Mouse (Mus musculus): ENCODE data around the gene Eml6.

Eml6 gene

DNA sequence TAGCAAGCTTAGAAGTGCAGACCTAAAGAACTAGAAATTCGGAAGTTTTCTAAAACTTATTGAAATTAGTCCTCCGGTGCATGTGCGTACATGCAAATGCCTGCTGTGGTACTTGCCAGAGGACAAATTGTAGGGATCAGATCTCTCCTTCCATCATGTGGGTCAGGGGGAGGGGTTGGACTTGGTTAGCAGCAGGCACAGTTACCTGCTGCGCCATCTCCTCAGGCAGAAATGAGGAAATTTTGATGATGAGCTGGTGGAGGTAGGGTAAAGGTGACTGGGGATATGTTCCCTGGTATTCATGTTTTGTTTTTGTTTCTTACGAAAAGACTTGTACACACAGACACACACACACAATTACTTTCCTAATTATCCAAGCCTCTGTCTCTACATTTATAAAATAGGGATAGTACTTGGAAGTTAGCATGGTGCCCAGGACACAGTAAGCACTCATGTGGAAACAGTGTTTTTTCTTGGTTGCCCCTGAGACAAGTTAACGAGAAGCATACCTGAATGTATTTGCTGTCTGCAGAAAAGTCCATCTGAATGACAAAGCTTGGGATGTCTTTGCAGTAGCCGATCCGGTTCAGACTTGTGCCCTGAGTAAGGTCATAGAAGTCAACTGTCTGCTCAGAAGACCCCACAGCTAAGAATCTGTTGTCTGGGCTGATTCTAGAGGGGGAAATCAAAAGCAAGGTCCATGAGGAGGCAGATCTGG is 276.9 kb downstream of the Eml6 start:
- DNase-seq: no peak

DNA sequence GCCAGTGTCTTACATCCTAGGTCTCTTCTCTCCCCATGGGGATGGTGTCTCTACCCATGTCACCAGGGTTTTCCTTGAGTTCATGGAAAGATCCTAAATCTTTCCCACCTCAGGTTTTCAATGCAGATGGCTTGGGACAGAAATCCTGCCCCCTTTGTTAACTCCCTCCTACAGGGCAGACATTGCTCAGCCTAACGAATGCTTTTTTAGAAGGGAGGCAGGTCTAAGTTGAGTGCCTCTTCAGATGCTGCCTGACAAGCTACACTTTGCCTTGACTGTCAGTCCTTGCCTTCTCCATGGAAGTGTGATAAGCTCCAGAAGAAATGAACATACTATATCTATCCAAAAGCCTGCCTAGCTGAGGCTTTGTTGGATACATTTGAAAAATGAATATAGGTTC is 278.0 kb downstream of the Eml6 start:
- DNase-seq: no peak

DNA sequence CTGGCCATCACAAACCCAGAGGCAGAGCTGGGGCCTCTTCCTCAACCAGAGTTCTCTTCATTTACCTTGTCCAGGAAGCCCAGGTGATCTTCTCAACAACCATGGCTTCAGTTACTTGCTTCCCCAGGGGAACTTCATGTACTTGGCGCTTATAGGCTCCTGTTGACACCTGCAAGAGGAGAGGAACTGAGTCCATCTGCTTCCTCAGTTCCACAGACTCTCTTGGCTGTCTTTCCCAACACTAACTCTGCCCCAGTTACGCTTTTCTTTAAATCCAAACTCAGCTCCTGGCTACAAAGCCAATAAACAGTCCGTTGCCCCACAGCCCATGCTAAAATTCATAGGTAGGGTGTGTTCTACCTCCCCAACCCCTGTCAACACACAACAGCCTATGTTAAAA is 278.5 kb downstream of the Eml6 start:
- no peak for DNase-seq

DNA sequence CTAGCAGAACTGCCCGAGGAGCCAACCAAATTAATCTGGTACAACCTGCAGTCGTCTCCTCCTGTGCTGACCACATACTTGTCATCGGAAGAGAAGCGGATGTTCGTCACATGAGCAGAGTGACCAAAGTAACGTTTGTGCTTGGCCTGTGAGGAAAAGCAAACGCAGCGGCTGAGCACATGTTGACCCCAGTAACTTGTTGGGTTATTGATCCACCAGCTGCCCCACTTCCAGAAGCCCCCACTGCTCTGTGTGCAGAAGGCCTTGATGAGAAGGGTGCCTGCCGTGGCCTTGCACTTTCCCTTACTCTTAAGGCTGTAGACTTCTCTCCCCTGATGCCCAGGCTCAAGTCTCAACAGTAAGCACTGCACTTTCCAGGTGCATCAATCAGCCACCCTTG is 279.6 kb downstream of the Eml6 start:
- DNase-seq: no peak

DNA sequence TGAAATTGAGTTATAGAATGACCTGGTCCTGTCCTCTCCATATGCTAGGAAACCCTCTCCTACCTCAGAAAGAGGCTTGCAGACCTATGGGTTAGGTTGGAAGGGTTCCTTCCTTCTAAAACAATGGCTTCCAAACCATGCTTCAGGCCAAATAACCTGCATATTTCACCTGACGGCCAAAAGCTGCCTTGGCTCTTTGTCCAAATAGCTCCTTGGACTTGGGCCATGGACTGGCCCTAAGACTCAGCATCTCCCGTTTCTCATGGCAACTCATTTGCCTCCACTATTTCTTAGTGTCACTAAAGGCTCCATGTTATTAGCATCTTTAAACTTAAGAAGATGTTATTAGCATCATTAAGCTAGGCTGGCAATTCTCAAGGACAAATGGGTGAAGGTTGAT is 280.3 kb downstream of the Eml6 start:
- no peak for DNase-seq

DNA sequence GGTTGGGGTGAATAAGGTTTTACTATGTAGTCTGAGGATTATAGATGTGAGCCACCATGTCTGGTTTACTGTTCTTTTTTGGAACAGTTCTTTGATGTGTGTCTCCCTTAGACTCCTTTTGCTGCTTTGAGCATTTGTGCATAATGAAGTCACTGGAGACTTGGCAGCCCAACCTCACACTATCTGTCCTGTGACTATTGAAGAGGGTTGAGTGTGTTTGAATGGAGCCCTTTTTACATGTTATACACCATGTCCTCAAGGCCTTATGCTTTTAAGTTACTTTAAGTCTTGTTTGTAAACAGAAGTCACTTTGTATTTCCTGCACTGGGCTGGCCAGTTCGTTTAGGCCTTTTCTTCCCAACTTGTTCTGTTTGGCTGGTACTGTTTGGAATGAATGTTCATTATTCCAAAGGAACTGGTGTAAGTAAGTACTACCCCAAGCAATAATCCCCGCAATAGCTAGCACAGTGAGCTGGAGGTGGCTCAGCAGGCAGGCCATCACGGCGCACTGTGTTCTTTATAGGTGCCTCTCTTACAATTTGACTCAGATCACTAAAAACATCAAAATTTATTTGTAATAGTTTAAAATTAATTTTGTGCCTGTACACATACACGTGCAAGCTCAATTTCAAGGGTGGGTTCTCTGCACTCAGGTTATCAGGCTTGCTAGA is 280.9 kb downstream of the Eml6 start:
- DNase-seq: no peak

DNA sequence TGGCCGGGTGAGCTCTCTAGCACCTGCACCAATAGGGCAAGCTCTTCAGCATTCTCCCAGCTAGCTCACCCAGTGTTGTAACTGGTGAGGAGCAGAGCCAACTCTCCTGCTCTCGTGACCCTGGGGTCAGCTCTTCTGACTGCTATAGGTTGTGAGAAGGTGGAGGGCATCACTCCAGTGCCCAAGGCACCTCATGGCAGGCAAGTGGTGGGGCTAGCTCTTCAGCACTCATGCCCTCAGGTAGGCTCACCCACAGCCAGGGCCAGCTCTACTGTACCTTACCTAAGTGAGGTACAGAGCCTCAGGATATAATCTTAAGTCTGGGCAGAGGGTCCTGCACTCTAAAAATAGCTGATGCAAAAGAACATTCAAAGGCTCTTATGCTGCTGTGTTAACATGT is 286.1 kb downstream of the Eml6 start:
- no peak for DNase-seq

DNA sequence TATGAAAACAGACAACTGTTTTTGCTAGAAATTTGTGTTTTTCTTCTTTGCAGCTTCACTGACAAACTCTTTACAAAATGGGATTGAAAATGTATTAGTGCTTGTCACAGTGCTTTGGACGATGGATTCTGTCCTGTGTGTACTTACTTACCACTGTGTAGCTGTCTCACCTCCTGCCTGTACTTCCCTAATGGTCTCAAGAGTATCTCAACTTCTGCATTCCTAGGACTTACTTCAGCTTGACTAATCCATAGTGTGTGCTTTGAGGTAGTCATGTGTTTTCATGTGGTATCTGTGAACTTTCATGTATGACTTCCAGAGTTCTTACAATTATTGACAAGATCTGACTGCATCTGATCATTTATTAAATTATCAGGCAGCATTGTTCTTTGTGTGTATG is 297.9 kb downstream of the Eml6 start:
- no peak for DNase-seq

DNA sequence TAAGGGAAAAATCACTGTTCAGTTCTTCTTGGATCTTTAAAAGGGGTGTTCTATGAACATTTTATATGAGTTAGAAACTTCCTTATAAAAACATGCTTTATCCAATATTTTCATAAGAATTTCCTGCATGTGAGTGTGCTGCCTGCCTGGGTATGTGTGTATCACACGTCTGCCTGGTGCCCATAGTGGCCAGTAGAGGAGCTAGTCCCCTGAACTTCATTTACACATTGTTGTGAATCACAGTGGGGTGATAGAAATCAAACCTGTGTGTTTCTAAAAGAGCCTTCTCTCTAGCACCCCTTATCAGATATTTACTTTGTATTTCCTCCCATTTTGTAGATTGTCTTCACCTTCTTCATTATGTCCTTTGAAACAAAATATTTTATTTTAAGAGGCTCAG is 300.2 kb downstream of the Eml6 start:
- DNase-seq: no peak

DNA sequence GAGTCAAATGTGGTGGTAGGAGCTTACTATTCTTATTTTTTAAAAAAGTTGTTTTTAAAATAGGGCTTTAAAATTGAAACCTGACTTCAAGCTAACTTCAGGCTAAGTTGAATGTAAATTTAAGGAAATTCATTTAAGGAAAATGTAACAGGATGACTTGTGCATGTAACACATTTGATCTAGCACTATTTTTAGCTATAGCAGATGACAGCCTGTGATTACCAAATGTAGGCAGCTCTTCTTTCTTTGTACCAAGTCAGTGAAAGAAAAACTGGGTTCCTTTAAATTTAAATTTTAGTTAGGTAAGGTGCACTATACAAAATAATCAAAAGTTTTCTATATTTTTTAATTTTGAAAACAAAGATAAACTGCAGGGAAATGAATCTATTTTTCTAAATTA is 300.7 kb downstream of the Eml6 start:
- no peak for DNase-seq

DNA sequence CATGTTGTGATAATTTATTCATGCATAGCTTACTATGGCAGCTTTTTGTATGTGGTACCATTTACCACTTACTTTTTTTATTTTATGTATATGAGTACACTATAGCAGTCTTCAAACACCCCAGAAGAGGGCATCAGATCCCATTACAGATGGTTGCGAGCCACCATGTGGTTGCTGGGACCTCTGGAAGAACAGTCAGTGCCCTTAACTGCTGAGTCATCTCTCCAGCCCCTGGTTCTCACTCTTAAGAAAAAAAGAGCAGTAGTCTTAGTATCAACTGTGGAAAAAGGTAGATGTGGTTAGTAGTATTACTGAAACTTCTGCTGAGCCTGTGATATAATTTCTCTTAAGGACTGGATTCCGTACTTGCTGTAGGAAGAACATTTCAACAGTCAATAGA is 301.6 kb downstream of the Eml6 start:
- no peak for DNase-seq

DNA sequence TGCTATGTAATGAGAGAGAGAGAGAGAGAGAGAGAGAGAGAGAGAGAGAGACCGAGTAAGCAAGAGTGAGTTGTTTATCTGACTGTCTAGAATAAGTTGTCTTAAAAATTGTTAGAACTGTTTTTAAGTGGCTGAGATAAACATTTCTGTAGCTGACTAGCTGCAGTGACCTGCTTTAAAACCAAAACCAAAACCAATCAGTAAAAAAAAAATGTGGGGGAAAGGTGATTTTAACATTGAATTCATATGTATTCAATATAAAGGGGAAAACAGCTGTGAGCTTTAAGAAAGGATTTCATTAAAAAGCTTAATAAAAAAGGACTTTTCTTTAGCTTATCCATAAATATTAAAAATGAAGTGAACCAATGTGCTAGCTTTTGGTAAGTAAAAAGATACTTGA is 306.2 kb downstream of the Eml6 start:
- no peak for DNase-seq

DNA sequence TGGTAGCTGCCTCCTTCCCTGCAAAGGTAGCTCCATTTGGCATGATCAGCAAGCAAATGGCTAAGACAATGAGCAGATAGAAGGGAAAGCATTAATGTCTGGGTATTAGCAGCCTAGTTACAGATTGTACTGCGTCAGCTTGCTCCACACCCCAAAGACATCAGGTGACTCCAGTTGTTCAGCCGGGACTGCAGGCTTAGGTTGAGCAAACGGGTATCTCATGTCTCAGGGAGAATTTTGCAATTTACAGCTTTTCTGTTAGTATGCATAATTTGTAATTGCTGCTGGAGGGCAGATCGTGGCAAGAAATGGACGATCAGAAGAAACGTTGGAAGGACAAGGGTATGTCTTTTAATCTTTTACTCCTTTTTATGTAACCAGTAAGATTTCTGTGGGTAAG is 307.3 kb downstream of the Eml6 start:
- DNase-seq: no peak

DNA sequence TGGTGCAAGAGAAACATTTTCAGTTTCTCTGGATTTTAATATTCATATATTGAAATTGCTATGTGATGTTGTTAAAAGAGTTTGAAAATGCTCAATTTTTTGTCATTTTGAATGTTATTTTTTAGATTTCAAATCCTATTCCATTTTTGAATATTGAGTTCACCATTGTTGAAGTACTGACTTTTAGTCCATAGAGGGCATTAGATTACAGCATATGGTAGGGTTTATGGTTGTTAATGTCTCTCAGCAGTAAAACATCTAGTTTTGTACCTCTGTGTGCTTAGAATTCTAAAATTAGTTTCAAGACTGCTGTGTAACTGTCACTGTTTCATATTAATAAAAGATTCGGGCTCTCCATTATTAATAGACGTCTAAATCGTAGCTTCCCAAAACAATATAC is 310.3 kb downstream of the Eml6 start:
- no peak for DNase-seq

DNA sequence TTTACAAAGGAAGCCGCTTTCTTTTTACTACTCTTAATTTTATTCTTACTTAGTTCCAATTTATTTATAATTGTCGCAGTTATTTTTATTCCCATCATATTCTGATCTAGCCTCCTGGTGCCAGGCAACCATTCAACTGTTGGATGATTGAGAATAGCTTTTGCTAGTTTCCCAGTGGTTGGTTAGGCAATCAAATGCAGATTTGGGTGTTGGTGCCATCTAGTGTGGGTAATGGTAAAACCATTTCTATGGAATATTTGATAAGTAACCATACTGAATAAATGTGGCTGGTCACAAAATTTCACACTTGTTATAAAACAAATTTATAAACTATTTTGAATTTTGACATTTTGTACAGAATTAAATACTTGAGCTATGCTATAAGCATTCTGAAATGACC is 311.0 kb downstream of the Eml6 start:
- peak; percentile 10 to 12 for DNase-seq

DNA sequence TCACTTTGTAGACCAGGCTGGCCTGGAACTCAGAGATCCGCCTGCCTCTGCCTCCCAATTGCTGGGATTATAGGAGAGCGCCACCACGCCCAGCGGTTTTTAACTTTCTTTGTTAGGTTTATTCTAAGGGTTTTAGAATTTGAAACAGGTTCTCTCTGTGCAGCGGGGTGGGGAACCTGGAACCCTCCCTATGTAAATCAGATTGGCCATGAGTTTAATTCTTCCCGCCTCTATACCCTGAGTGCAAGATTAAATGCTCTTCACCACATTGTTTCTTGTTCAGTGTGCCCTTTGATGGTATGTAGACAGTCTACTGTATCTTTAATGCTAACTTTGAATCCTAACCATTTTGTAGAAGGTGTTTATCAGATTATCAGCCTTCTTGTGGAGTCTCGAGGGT is 311.7 kb downstream of the Eml6 start:
- no peak for DNase-seq

DNA sequence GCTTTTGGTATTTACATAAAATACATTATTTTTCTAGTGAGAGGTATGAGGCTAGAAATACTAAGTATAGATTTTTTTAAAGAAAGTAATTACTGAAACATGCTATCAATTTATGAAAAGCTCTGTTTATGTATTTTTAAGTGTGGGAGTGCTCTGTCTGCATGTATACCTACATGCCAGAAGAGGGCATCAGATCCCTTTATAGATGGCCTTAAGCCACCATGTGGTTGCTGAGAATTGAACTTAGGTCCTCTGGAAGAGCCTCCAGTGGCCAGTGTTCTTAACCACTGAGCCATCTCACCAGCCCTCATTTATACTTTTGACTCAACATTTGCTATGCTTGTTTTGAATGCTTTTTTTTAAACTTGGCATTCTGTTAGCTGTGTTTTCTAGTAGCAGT is 316.3 kb downstream of the Eml6 start:
- DNase-seq: peak; percentile 10 to 21

DNA sequence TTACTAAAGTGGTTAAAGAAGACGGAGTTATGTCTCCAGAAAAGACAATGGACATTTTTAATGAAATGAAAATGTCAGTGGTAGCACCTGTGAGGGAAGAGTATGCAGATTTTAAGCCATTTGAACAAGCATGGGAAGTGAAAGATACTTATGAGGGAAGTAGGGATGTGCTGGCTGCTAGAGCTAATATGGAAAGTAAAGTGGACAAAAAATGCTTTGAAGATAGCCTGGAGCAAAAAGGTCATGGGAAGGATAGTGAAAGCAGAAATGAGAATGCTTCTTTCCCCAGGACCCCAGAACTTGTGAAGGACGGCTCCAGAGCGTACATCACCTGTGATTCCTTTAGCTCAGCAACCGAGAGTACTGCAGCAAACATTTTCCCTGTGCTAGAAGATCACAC is 319.0 kb downstream of the Eml6 start:
- DNase-seq: no peak

DNA sequence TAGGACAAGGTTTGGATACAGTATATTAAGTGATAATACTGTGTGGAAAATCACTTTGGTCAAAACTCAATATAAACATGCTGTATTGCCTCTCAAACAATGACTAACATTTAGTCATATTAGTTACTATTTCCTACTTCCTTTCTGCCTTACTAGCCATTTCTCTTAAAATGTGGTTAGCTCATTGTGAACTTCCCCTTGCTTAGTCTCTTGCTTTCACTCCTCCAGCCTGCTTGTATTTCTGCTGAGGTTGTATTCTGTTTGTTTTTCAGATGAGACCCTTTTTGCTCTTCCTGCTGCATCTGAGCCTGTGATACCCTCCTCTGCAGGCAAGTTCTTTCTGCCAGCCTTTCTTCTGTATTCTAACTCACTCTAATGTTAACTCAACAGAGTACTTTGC is 320.6 kb downstream of the Eml6 start:
- DNase-seq: peak; percentile 13 to 19

DNA sequence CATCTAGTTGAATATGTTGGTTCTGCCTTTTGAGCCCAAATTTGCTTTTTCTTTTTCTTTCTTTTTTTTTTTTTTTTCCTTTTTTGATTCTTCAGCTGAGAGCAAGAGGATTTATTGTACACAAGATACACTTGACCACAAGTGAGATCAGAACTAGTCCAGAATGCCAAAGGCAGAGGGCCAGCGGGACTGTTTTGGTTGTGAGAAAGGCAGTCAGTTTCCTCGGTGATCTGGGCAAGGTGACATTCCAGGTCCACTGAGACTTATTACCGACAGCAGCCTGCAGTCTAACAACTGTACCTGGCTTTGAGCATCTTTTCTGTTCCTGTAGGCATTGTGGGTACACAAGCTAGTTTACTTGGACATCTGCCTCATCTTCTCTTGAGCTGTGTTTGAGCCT is 323.1 kb downstream of the Eml6 start:
- DNase-seq: no peak

DNA sequence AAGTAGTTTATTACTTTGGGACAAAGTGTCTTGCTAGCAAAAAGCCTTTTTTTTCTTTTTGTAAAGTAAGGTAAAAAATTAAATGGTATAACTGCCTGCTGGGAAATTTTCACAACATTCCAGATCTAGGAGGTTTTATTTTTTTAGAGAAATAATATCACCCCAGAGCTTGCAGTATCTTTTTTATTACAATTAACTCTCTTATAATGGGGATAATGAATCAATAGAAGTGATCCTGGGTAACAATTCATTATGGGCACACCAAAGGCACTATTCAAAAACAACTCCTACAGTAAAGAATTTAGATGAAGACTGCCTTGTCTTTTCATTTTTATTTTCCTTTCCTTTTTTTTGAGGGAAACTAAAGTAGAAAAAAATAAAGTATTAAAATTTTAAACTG is 331.1 kb downstream of the Eml6 start:
- DNase-seq: no peak

DNA sequence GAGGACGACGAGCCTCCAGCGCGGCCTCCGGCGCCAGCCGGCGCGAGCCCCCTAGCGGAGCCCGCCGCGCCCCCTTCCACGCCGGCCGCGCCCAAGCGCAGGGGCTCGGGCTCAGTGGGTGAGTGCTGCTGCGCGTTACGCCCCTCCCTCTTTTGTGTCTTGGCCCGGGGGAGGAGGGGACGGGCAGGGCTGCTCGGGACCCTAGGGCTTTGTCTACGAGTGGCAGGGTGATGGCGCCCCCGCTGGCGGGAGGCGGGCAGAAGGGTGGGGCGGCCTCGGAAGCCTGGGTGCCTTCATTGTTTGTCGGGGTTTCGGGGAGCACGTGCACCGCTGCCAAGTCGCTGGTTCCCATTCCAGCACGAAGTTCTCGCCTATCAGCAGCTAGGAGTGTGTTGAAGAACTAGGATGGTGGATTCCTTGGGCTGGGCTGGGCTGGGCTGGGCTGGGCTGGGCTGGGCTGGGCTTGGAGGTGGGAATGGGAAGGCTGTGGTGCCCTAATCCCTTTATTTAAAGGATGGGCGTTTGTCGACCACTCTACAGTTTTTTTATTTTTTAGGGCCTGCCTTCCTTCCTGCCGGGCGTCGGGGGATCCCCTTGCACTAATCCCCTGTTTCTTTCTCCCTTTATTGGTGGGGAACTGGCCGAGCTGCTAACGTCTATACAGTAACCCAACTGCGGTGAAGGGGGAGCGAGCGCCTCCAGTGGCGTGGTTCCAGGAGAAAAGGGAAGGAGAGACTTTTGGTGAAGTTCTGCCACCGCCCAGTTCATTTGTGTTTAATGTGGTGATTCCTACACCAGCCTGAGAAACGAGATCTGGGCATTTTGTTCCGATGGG is 332.0 kb downstream of the Eml6 start:
- peak; percentile 93 for DNase-seq

All from B cell, adult 2 months (primary cell).